Mouse (Mus musculus) NIH3T3 (cell line): Measurements from ENCODE around the gene Ptar1.
A peak's percentile ranks its signal among the peaks of the same experiment; 100 is the strongest.

Source experiments
- DNase-seq: peaks from one replicate; pipeline ENCODE4 v3.0.0-alpha.2; 2012; ENCODE audit warnings: low read depth

Ptar1 gene

DNA sequence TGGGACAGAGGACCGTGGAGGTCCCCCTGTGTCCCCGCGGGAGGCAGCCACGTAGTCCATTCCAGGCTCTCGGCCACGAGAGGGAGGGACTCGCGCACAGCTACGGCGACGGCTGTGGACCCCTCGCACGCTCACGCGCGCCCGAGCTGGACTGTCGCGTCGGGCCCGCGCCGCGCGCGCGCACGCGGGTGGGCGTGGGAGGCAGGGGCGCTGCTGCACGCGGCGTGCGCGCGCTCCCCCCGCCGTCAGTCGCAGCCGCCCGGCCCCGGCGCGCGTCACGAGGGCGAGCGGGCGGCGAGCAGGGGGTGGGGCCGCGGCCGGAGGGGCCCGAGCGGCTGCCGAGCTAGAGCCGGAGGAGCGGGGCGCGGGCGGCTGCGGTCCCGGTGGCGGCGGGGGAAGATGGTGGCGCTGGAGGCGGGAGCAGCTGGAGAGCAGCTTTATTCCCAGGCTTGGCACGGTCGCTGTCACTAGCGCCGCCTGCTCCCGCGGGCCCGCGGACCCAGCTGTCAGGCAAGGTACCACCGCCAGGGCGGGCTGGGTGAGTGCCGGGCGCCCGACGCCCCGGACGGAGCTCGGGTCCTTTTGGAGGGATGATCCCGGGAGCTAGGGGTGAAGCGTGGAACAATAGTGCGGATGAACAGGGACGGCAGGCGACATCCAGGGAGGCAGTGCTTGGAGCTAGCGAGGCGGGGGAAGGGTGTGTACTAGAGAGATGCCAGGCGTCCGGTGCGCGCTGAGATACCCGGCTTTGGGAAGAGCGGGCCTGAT is 71.5 kb downstream of the Ptar1 start, which contains the start of gene Apba1:
Gene Apba1 (plus strand): TSS at position 334 of the 768 bp plus-strand sequence.
- peak; percentile 85 for DNase-seq

DNA sequence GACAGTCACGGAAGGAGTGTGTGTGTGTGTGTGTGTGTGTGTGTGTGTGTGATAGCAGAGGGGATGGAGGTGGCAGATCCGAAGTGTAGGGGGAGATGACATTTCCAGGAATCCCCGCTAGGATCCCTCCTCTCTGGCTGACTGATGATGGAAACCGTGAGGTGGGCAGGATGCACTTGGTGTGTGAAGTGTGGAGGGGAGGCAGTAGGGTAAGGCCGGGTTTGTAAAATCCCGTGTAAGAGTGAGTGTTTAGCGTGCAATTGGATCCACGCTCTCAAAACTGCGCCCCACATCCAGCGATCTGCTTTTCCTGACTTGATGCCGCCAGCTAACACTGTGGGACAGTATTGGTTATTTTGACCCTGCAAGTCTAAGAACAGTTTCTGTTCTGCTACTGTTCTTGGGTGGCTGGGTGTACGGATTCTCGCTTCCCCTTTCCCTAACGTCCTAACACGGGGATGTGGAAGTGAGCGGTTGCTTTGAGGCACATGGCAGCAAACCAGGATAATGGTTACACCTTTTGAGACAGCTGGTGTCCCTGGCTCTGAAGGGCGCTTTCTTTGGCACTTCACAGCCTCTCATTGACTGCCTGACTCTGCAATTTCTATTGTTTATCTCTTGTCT is 72.2 kb downstream of the Ptar1 start:
- DNase-seq, result no peak

DNA sequence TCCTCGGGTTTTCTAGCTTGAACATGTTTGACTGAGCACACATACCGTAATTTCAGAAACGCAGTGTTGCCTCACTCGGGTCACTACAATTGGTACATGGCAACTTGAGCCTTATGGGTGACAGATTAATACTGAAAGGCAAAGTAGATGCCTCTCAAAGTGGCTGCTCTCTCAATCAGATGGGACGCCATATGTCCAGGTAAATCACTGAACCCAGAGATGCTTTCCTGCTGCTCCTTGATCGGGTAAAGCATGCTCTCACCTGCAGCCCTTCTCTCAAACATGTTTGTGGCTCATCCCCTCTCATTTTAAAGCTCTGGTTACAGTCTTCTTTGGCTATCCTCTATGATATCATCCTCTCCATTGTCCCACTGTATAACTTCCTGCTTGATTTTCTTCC is 76.1 kb downstream of the Ptar1 start:
- DNase-seq, result no peak

DNA sequence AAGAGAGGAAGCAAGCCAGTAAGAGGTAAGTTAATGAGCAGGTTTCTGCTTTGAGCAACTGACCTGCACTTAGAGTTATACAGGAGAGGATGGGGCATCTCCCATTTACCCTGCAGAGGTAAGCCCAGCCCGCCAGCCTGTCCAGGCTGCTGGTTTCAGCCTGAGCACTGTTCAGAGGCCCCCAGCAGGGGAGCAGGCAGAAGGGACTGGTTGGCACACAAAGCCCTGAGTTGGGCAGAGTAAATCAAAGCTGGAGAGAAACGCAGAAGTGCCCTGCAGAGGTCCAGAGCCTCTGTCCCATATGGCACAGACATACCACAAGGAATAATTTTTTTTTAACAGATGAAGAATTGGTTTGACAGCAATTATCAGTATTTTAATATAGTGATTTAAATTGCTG is 76.8 kb downstream of the Ptar1 start:
- DNase-seq, result no peak

DNA sequence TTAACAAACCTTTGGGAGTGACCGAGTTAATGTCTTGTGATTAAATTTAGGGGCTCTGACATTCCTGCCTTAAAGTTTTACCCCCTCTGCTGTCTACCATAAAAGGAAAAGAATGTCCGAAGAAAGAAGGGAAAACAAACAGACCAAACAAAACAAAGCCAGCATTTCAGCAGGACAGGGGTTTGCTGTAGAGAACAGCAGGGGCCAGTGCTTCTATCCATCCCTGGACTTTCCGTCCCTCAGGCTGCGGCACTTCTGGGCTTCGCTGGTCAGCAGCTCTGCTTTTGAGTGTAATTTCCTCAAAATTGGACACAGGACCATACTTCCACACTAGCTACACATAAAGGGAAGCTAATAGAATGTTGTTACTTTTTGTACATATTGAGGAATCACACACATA is 81.6 kb downstream of the Ptar1 start:
- no peak for DNase-seq

DNA sequence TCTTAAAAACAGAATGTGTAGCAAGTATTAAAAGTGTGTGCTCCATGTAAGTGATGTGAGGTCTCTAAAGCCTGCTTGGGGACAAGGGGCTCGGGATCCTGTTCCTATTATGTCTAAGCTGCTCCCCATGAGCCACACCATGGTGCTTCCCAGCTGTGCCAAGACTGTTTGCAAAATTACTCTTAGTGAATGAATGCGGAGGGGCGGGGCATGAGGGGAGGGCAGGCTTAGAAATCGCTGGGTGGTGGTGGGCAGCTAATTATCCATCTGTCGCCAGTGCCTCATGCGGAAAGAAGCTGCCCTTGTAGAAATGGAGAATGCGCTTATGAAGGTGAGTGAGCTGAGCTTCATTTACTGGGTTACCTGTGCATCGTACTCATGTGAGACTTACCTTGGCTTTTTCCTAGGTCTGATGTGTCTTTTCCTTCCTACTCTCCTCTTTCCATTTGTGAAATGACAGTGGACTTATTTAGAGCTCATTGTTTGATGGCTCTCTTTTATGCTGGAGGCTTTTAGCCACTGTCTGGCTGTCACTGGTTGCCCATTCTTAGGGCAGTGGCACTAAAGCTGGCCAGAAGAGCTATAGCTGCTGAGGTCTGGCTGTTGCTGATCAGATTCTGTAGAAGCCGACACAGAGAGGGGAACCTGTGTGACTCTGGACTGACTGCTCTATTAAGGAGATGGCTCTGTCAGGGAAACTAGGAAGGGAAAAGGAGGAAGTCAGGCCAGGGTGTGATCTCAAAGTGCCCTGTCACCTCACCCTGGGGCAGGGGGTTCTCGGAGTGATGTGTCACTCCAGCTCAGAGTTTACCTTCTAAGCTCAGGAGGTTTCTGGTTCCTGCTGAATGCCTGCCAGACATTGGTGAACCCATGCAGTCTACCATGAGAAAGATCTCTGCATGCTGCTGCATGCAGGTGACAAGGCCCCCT is 83.5 kb downstream of the Ptar1 start:
- DNase-seq, result no peak

DNA sequence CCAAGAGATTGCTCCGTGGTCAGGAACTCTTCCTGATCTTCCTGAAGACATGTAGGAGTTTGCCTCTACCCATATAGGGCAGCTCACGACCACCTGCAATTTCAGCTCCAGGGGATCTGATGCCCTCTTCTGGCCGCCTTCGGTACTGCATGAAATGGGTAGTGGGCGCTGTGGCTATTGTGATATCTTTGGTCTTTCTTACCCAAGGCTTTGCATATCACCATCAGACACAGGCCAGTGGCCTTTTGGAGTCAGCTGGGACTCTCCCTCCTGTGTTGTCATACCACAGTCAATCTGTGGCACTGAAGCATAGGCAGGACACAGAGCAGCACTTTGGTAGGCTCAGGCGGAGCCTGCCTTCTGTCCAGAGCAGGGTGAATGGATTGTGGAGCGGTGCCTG is 84.7 kb downstream of the Ptar1 start:
- peak; percentile 13 for DNase-seq

DNA sequence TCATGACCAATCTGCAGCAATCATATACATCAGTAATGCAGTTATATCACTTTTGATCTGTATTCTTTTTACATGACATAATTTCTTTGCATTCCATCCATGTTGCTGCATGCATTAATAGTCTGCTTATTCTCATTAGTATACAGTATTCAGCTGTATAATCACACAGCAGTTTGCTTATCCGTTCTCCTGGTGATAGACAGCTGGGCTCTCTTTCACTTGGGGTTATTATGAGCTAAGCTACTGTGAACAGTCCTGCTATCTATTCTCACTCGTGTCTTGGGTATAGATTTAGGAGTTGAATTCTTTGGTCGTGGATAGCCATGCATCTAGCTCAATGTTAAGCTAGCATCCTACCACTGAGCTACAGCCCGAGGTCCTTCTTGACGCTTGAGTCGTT is 88.1 kb downstream of the Ptar1 start:
- DNase-seq, result no peak

DNA sequence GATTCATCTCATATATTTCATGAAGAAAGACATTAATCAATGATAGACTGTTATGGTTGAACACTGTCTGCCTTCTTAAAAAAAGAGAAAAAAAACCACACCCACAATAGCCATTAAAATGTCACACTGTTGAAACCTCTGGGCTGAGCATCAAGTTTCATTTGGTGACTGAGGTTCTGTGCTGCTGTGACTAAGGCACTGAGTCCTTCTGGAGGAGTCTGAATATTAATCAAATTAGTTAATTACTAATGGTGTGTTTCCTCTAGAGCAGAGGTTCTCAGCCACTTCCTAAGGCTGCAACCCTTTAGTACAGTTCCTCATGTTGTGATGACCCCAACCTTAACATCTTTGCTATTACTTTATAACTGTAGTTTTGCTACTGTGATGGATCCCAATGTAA is 91.9 kb downstream of the Ptar1 start:
- DNase-seq, result no peak

DNA sequence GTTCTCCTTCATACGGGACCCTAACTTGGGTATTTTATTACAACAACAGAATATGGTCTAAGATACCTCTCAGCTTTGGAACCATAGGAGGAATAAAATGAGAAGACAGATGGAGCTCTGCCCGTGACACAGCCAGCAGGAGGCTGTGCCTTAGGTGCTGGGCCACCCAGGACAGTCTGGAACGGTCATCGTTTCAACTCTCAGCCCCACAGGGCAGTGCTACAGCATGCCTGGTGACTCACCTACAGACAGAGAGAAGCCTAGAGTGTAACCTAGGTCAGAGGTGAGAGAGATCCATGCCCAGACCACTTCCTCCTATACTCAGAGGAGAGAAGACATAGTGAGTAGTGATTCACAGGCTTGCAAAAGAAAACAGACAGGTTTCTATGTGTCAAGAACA is 92.9 kb downstream of the Ptar1 start:
- no peak for DNase-seq
